Mouse (Mus musculus) megakaryocyte progenitor cell, adult 5-6 weeks (primary cell): ENCODE data around the gene Selenof. TPM values are rescaled to one million over a fixed set of nuclear protein-coding genes. Genes with fewer than 3 reads are reported as not detected.

ENCODE experiments used
- ATAC-seq: replicated peaks from 2 replicates; pipeline ENCODE4 v1.8.0; 2016; ENCODE audit warnings: mild to moderate bottlenecking, moderate TSS enrichment, inconsistent platforms; ENCODE audit not compliant: poor library complexity
- total RNA-seq, 2 experiments: library from RNA; stranded (forward) in 1 of 2; stranded (reverse) in 1 of 2; fragments of 157-497, 149-512 nt in 1 of 2; fragments of 200-1000 nt in 1 of 2; gene quantifications; 2 replicates each; pipeline versions ENCODE4 v1.2.3 to v1.2.4; 2015 to 2017

Selenof gene
- total RNA-seq, 2 experiments from 2014 or later, result 542 to 723 TPM

- ATAC-seq, result no peak
These were observed 27.0 kb downstream of the Selenof start for GRCm38 (mm10) chr3:144597121-144597520.

DNA sequence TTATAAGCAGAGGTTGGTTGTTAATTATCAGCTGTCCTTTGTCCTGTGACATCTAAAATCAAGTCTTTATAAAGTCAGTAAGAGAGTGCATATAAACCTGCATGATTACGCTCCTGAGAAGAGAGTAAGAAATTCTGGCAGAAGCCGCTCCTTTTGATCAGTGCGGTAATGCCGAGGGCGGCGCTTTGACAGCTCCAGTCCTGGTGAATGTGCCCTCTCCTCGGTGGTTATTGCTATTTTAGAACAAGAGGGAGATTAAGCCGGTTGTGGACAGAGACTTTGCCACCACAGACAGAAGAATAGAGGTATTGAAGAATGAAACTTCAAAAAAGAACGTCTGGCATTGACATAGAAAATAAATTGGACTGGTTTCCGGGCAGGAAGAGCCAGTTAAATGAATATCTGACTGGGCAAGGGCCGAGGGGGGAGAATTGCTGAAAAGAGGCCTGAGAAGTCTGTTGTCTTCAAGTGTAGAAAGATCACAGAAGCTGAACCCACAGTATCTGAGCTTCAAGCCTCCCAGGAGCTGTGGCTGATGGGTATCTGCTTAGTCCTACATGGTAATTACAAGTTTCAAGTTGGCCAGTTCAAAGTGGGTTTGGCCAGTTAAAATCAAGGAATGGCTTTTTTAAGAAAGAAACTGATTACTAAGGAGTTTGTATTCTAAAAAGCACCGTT lies 27.8 kb downstream of the Selenof start:
- no peak for ATAC-seq

DNA sequence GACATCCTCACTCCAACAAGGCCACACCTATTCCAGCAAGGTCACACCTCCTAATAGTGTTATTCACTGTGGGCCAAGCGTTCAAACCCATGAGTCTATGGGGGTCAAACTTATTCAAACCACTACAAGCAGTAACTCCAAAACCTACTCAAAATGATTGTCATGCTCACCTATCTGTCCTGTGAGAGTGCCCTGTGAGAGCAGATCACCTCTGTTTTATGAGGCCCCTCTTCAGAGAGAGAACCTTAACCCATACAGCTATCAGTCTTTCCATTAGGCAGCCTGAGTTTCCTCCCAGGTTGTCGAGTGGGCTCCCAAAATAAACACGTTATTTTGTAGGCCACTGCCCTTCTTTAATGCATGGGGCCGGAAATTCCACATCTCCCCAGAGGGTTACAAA lies 32.3 kb downstream of the Selenof start:
- no peak for ATAC-seq

DNA sequence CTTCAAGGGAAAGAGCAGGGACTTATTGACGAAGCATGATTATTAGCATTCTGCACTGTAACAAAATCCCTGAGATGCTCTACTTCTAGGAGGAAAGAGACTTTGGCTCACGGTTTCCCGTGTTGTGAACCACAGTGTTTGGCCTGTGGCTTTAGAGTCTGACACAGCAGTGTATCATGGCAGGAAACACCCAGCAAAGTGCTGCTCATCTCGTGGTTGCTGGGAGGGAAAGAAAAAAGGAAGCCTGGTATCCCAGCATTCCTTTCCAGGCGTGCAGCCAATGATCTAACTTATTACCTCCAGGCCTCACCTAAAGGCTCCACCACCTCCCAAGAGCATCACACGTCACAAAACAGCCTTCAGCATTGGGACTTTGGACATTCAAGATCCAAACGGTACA lies 32.7 kb downstream of the Selenof start:
- ATAC-seq, result no peak

- 0 out of 2 replicates have a peak, but pooled peaks have one; percentile 29 for ATAC-seq
These were observed 33.5 kb downstream of the Selenof start for GRCm38 (mm10) chr3:144603558-144603957.

- no peak for ATAC-seq
These were observed 34.1 kb downstream of the Selenof start for GRCm38 (mm10) chr3:144604205-144604604.

DNA sequence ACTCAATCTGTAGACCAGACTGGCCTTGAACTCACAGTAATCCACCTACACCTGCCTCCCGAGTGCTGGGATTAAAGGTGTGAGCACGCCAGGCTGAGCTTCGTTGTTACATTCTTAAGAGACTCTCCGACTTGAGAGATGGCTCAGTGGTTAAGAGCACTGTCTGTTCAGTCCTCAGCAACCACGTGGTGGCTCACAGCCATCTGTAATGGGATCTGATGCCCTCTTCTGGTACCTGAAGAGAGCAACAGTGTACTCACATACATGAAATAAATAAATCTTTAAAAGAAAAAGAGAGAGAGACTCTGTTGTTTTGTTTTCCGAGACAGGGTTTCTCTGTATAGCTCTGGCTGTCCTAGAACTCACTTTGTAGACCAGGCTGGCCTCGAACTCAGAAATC lies 35.7 kb downstream of the Selenof start:
- peak; percentile 24; the same call in 1 of the 2 replicates for ATAC-seq

GRCm38 (mm10) chr3:144606449-144606848 lies 36.3 kb downstream of the Selenof start:
- ATAC-seq, result peak; percentile 67

DNA sequence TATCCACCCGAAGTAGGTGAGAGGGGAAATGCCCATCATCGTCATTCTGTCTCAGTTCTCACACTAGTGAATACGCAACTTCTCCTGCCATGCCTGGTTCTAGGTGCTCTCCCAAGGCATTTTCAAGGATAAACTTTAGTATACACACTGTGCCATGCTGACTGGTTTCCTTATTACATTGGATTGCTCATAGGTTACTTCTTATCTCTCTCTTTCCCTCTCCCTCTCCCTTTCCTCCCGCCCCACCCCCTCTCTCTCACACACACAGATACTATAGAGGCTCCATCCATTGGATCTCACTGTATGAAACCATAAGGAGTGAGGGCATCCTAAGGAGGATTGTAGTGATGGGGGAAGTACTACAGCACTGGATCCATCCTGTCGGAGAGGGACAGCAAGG lies 38.0 kb downstream of the Selenof start:
- no peak for ATAC-seq

GRCm38 (mm10) chr3:144610759-144611158 lies 40.7 kb downstream of the Selenof start:
- no peak for ATAC-seq

GRCm38 (mm10) chr3:144611626-144612271 lies 41.6 kb downstream of the Selenof start:
- ATAC-seq, result no peak

GRCm38 (mm10) chr3:144612382-144612781 lies 42.3 kb downstream of the Selenof start:
- ATAC-seq, result no peak

GRCm38 (mm10) chr3:144614277-144614676 lies 44.2 kb downstream of the Selenof start:
- ATAC-seq, result no peak

DNA sequence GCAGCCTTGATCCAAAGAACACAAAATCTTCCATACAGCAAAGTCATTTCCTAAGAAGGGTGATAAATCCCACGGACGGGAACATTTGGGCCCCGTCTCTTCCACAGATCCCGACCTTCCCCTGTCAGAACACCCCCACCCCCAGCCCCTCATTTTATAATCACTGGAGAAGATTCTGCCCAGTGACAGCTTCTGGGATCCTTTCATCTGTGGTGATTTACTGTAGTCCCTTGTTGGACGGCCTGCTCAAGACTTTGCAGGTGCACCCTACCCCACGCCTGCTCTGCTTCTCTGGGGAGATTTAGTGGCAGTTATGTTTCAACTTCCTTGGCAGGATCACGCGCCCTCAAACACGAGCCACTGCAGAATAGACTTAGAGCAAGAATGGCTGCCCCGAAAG lies 44.6 kb downstream of the Selenof start:
- no peak for ATAC-seq

DNA sequence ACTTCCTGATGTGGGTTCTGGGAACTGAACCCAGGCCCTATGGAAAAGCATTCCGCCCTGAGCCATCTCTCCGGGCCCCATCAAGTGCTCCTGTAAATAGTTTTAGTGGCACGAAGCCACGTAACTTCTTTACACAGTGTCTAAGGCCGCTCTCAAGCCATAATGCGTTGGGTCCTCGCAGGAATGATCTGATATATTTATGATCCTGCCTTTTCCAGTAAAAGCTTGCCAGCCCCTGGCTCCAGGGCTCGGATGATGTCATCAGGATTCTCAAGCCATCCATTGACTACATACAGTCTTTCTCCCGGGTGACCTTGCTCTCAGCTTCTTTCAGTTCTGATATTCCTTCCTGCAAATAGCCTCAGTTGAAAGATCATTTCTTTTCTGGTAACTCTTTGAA lies 45.4 kb downstream of the Selenof start:
- ATAC-seq, result no peak

- peak; percentile 99 for ATAC-seq
These were observed 46.7 kb downstream of the Selenof start for GRCm38 (mm10) chr3:144616654-144617425.

GRCm38 (mm10) chr3:144617633-144618180 lies 47.6 kb downstream of the Selenof start:
- ATAC-seq, result 0 out of 2 replicates have a peak, but pooled peaks have one; percentile 16

DNA sequence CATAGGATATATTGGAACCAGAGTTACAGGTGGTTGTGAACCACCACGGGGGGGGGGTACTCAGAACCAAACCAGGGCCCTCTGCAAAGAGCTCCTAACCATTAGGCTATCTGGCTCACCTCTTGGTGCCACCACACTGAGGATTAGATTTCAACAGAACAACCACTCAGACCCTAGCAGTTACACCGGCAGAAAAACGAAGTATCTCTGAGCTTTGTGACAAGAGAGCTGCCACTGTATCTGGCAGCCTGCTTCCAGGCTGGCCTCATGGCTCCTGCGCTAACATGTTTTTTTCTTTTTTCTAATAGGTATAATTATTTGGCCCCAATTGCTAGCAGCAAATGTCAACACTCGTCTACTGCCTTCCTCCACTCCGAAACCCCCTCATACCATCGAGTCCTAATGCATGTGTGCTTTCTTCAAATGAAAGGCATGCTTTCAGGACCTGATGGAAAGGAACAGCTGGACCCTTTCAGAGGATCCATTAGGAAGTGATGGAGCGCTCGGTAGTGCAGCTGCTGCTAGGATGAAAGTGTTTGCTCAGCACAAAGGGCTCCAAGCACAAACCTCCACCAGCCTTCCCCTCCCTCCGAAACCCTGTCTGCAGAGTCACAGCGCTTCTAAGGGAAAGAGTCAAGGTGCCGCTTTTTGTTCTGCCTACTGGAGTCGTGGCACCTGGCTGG lies 53.0 kb downstream of the Selenof start:
- no peak for ATAC-seq

GRCm38 (mm10) chr3:144625691-144626090 lies 55.6 kb downstream of the Selenof start:
- no peak for ATAC-seq

GRCm38 (mm10) chr3:144628005-144628914 lies 58.2 kb downstream of the Selenof start:
- ATAC-seq, result peak; percentile 94
